Mouse (Mus musculus): ENCODE data around the gene Ptrh1.

- TF ChIP-seq CTCF (IDR thresholded peaks at IDR 0.05; ENCODE audit: low read depth) (no peak), EP300 (IDR thresholded peaks at IDR 0.05; ENCODE audit: low read depth) (no peak)
Measured at GRCm38 (mm10) chr2:32761361-32761760, 14.2 kb upstream of the Ptrh1 start.
